Mouse (Mus musculus) monocyte, adult 2 months (primary cell): ENCODE measurements around the gene Nfu1.
"Not testable (repeated sequence)": the region's sequence is repeated elsewhere in the genome, so short reads cannot be mapped to it uniquely, and the experiment has no call there.

ENCODE experiments used
- DNase-seq, 2 experiments: peaks; one replicate each; pipeline ENCODE4 v3.0.0; 2022; ENCODE audit warnings: low spot score in 2 of 2, low read depth in 1 of 2

The Nfu1 gene

GRCm38 (mm10) chr6:87021791-87022190 is 12.8 kb downstream of the Nfu1 start:
- DNase-seq, result no peak

- peak; percentile 40 to 50 for DNase-seq
Observed at GRCm38 (mm10) chr6:87026980-87027379, 17.9 kb downstream of the Nfu1 start.

DNA sequence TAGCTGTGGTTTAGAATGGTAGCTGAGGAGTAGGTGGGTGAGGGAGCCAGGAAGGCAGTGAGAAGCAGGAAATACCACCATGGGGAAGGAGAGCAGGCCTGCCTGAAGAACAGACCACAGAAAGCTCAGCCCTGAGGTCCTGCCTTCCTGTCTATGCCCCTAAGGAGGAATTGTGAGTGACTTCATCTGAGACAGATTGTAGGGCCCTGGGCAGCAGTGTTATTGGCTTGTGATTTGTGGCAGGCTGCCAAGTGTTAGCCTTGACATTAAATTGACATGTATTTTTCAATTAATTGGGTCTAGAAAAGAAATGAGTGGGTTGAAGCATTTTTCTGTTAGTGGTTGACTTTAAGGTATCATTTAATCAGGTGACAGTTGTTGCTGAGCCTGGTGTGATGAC is 19.8 kb downstream of the Nfu1 start:
- no peak for DNase-seq

DNA sequence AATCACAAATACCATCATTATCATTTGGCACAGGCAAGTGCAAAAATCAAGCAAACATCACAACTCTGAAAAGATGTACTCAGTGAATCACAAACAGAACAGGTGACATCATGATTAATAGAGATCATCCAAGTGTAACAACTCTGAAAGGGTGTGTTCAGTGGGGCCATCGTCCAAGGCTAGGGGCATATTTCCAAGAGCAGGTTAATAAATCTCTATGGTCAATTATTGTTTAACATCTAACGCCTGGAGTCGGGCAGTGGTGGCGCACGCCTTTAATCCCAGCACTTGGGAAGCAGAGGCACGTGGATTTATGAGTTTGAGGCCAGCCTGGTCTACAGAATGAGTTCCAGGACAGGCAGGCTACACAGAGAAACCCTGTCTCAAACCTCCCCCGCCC is 22.3 kb downstream of the Nfu1 start:
- not testable (repeated sequence) for DNase-seq

DNA sequence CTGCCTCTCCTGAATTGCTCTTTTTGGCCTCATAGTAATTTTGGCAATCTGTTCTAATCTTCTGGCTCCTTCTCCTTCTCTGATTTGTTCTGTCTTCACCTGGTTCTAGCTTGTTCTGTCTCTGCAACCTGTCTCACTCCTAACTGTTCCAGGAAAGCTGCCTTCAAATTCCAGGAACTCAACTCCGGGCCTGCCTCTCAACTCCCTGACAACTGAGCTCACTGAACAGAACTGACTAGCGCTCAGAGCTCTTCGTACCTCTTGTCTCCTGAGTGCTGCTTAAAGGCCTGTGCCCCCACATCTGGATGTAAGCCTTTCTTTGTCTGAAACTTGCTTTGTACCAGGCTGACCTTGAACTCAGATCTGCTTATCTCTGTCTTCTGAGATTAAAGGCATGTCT is 23.4 kb downstream of the Nfu1 start:
- no peak for DNase-seq

DNA sequence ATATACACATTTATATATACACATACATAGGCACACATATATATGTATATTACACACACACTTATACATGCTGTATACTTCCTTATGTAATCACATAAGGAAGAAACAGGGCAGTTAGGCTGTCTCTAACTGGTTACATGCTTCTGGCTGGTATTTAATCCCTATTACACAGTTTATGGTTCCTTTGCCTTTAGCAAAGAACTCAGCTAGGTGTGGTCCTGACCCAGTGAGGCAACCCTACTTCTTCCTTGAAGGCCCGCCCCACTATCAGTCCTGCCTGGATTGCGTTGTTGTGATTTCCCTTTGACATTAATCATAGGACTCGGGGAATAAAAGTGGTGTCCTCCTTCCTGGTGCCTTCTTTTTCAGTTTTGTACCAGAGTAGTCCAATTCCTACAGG is 25.4 kb downstream of the Nfu1 start:
- DNase-seq, result no peak

- no peak for DNase-seq
Observed at GRCm38 (mm10) chr6:87037826-87038620, 29.0 kb downstream of the Nfu1 start.

GRCm38 (mm10) chr6:87039161-87039560 is 30.1 kb downstream of the Nfu1 start:
- DNase-seq, result no peak

- no peak for DNase-seq
Observed at GRCm38 (mm10) chr6:87040971-87041370, 31.9 kb downstream of the Nfu1 start.

- DNase-seq, result no peak
Observed at GRCm38 (mm10) chr6:87041431-87041830, 32.4 kb downstream of the Nfu1 start.

GRCm38 (mm10) chr6:87042004-87042336 is 32.9 kb downstream of the Nfu1 start:
- DNase-seq, result no peak

GRCm38 (mm10) chr6:87042337-87043130 is 33.5 kb downstream of the Nfu1 start, which contains the start of gene Gfpt1:
Gfpt1 (plus strand) TSS chr6:87042846.
- peak; percentile 80 to 92 for DNase-seq

DNA sequence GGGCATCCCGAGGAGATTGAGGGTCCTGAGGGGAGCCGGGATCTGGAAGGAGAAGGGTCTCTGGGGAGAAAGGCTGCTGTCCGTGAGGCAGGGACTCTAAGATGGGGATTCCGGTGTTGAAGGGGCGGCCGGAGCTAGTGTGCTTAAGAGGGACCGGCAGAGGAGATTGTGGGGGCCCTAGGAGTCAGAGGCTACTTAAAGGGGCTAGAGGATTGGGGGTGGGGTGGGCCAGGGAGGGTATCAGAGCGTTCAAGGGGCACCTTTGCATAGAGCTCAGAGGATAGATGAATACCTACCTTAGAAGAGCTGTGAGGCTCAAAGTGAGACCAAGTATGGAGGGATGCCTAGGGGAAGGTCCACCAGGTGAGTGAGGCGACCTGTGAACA is 34.1 kb downstream of the Nfu1 start:
- no peak for DNase-seq

- no peak for DNase-seq
Observed at GRCm38 (mm10) chr6:87044895-87045294, 35.9 kb downstream of the Nfu1 start.

DNA sequence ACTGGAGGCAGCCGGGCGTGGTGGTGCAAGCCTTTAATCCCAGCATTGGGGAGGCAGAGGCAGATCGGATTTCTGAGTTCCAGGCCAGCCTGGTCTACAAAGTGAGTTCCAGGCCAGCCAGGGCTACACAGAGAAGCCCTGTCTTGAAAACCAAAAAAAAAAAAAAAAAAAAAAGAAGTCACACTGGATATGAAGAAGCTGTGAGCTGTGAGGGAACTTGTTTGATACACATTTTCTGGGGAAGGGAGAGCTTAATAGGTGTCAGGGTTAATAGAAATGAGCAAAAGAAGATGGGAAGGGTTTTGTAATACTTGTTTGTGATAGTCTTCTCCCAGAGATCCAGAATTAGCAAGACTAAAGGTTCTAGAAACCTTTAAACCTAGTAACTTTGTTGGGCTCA is 36.5 kb downstream of the Nfu1 start:
- DNase-seq, result no peak

- not testable (repeated sequence) for DNase-seq
Observed at GRCm38 (mm10) chr6:87048712-87049111, 39.7 kb downstream of the Nfu1 start.

GRCm38 (mm10) chr6:87051886-87052425 is 42.9 kb downstream of the Nfu1 start:
- DNase-seq, result no peak

GRCm38 (mm10) chr6:87054193-87054592 is 45.2 kb downstream of the Nfu1 start:
- no peak for DNase-seq

DNA sequence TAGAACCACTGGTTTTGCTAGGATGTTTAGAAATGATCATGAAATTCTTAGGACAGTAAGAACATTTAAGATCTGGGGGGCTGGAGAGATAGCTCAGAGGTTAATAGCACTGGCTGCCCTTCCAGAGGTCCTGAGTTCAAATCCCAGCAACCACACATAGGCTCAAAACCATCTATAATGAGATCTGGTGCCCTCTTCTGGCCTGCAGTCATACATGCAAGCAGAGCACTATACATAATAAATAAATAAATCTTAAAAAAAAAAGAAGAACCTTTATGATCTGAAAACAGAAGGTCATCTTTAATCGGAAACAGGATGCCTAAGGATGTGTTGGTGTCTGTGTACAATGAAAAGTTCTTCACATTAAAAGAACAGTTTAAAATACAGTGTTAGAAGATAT is 50.7 kb downstream of the Nfu1 start:
- no peak for DNase-seq

DNA sequence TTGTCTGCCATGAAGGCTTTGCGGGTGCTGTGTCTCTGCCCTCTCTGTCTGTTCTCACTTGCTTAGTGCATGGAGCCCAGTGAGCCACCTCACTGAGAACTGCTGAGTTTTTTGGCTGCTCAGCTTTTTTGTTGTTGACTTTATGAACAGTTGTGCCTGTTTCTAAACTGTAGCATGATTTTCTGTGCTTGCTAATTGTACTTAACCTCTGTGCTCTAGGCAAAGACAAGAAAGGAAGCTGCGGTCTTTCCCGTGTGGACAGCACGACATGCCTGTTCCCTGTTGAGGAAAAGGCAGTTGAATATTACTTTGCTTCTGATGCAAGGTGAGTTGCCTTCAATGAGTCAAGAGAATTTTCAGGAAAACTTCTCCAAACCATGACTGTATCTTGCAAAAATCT is 54.5 kb downstream of the Nfu1 start:
- DNase-seq, result no peak

DNA sequence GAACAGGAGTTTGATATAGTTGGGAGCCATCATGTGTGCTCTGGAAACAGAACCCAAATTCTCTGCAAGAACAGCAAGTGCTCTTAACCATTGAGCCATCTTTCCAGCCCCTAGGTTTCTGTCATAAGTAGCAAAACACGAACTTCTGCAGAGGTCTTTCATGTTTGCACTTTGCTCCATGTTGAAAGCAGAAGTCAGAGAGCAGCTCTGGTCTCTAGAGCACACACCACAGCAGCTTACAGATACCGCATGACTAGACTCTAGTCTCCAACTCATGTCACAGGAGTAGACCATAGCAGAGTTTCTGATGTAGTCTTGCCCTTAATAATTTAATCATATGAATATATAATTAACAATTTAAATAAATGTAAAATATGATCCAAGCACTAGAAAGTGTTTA is 59.2 kb downstream of the Nfu1 start:
- DNase-seq, result no peak

- DNase-seq, result peak in 1 of 2 experiments; percentile 49
Observed at GRCm38 (mm10) chr6:87069195-87069900, 60.3 kb downstream of the Nfu1 start.
